Mouse (Mus musculus): Measurements from ENCODE around the gene Zswim5. TPM values are rescaled to one million over a fixed set of nuclear protein-coding genes. Genes with fewer than 3 reads are reported as not detected.

Gene Zswim5
- total RNA-seq, 2 experiments from 2014 or later = 14.0 to 14.5 TPM

DNA sequence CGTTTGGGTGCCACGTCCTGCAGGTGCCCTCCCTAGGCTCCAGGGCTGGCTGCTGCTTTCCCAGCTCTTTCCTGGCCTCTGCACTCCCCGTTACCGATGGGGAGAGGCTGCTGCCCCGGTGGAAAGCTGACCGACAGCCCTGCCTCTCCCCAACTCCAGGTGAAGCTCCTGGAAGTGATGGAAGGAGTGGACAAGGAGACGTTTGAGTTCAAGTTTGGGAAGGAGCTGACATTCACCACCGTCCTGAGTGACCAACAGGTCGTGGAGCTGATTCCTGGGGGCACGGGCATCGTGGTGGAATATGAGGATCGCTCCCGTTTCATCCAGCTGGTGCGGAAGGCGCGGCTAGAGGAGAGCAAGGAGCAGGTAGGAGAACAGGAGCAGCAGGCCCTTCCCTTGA is 124.8 kb downstream of the Zswim5 start:
- intact Hi-C loops (cut with DNase I) = loop anchor here (5.0 kb wide), 1 partner anchor 140 kb away; no protein-coding TSS in a partner anchor
- DNase-seq = no peak

DNA sequence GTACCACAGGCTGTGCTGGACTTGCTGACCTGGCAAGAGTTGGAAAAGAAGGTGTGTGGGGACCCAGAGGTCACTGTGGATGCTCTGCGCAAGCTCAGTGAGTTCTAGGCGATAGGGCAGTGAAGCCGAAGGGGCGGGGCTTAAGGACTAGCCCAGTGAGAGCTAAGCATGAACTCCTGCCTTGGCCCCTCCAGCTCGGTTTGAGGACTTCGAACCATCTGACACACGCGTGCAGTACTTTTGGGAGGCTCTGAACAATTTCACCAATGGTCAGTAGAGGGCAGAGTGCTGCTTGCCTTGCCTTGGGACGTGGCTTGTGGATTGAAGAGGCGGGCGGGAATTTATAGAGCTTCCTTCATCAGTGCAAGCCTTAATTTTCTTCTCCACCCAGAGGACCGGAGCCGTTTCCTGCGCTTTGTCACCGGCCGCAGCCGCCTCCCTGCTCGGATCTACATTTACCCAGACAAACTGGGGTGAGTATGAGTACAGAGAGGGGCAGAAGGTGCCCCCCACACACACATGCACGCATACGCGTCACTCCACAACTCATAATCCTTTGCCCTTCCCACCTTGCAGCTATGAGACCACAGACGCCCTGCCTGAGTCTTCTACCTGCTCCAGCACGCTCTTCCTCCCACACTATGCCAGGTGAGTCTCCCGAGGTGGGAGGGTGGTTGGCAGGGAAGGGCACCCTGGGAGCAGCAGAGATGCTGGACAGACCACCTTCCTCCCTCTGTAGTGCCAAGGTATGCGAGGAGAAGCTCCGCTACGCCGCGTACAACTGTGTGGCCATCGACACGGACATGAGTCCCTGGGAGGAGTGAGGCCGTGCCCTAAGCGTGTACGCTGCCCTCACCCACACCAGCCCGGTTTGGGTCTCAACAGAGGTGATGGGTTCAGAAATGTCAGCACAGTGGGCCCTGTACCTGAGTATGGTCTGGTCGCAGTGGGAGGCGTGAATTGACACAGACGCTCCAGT is 125.7 kb downstream of the Zswim5 start:
- peak; percentile 65 for DNase-seq
- intact Hi-C loops (cut with DNase I) = loop anchor here (5.0 kb wide), 1 partner anchor 139 kb away; no protein-coding TSS in a partner anchor

DNA sequence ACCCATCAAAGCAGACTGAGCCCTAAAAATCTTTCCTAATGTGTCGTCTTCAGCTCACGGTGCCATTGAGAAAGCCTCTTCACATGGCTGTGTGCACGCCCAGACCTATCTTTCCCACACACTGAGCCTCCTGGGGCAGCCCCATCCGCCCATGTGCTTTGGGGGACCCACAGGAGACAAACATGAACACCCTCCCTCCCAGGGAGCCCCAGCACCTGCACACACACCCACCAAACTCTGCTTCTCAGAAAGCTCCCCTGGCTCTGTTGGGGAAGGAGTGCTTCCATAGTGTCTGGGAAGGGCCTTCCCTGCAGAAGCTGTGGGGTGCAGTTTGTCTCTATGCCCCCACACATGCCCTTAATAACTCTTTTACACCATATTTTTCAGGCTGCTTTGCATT is 127.5 kb downstream of the Zswim5 start:
- DNase-seq = no peak
- intact Hi-C loops (cut with DNase I) = loop anchor here (5.0 kb wide), 1 partner anchor 138 kb away; no protein-coding TSS in a partner anchor

GRCm38 (mm10) chr4:117005611-117006400 is 128.6 kb downstream of the Zswim5 start:
- DNase-seq = no peak
- intact Hi-C loops (cut with DNase I) = no loop called here

DNA sequence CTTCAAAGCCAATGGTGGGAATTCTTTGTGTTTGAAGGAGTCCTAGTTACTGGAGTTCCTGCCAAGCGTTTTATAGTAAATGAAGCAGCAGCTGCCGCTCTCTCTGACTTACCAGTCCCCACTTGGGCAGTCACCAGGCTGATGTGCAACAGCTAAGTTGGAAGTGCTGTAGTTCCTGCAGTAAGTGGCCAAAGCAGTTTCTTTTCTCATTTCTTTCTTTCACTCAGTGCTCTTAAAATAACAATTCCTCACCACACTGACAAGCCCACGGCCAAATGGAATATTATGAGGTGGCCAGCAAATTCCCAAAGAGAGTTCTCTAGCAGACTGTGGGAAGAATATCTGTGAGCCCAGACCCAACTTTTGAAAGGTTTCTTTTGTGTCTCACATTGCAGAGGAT is 129.9 kb downstream of the Zswim5 start:
- no peak for DNase-seq
- intact Hi-C loops (cut with DNase I) = no loop called here

DNA sequence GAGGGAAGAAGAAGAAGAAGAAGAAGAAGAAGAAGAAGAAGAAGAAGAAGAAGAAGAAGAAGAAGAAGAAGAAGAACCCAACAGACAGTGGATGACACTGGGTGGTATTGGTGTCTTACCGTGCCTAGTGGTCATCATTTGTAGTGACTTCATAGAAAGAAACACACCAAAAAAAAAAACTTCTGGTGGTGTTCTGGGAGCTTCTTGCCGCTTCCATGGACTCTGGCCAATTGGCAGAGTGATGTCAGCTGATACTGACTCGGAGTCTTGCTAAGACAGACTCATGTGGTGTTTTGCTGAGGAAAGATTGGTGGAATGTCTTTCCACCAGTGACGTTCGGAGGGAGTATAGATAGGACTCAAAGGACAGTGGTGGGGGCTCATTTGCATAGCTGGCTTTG is 133.1 kb downstream of the Zswim5 start:
- intact Hi-C loops (cut with DNase I) = no loop called here
- no peak for DNase-seq

DNA sequence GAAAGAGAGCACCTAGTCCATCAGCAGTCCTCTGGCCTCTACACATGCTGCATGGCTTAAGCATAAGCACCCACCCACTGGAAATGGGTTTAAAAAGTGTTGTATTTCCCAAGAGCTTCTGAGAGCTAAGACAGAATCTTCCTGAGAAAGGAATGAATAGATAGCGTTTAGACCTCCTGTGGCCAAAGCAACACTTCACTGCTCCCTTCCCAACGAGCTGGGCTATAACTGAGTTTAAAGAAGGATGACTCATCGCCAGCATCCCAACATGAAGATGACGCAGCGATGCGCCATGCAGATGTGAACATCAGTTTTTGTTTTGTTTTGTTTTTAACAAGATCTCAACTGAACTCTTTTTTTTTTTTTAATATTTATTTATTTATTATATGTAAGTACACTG is 136.4 kb downstream of the Zswim5 start:
- no peak for DNase-seq
- intact Hi-C loops (cut with DNase I) = no loop called here

DNA sequence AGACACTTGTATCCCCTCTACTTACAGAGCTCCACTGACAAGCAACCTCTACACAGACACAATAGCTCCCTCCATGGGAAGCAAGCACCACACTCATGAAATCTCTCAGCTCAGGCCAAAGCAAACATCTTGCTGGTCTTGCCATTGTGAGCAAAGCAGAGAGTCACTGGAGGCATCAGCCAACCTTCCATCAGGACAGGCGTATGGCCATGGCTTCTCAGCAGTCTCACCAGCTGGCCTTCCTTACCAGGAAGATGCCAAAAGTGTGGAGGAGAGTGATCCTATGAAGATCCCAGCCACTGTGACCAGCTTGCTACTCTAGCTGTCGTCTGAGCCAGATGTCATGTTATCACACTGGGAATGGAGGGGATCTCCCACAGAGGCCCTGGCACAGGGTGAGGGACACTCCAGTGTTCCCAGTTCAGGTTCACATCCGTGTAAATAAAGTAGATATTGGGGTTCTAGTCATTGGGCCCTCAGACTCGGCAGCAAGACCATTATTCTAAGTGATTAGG is 137.8 kb downstream of the Zswim5 start:
- no peak for DNase-seq
- intact Hi-C loops (cut with DNase I) = no loop called here

DNA sequence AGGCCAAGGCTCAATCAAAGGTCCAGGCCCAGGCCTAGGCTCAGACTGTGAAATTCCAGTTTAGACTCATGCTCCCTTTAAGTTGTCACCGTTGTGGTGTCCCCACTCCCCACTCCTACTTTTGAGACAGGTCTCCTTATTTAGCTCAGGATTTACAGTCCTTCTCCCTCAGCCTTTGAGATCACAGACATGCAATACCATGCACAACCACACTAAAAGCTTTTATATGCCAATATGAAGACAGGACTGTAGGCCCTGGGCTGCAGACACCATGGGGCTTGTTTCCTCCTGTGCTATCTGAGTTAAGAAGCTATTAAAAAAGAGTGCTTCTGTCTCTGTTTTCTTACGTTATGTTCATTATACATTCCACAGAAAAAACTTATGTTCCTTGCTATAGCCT is 140.6 kb downstream of the Zswim5 start:
- DNase-seq = no peak
- intact Hi-C loops (cut with DNase I) = no loop called here

DNA sequence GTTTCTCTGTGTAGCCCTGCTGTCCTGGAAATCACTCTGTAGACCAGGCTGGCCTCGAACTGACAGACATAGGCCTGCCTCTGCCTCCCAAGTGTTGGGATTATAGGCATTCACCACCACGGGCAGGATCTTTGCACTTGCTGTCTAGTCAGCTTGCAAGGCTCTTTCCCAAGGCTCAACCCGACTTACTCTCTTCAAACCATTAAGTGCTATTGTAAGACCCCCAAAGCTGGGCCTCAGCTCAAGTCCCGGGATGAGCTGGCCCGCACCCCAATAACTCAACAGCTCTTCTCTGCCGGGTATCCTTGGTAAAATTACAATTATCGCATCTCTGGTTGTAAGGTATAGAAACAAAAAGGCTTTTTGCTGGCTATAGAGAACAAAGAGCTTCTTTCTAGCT is 141.2 kb downstream of the Zswim5 start:
- intact Hi-C loops (cut with DNase I) = no loop called here
- no peak for DNase-seq

DNA sequence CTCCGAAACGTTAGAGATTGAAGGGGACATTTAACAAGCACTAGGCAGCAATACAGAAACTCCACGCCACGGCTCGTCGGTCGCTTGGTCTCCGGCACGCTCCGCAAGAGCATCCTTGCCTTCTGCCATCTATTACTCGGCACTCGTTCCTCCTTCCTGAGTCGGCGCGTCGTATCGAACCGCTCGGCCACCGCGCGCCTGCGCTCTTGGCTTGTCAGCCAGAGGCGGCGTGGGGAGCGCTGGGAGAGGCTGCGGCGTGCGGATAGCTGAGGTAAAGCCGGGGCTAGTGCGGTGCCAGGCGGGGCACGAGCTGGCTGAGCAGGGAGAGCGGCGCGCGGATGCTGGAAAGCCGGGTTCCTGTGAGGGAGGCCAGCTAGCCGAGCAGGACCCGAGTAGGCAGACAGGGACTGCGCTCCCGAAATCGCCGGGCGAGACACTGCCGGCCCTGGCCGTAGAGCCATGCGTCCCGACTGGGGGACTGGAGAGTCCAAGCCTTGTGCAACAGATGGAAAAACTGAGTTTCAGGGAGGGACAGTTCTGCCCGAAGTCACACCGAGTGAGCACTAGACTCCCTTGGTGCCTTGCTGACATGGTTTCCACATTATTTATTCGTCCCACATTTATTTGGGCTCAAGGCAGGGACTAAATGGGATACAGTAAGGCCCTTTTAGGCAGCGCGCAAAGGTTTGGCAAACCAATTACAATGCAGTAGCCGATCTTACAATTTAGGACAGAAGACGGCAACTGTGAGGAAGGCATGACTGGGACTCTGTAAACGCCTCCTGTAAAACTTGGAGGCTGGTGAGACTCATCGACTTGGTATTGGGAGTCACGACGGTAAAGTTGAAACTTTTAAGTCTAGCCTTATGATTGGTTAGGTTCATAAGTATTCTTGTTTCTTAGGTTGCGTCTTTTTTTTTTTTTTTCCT is 142.3 kb downstream of the Zswim5 start, which contains the start of gene Eif2b3:
Gene Eif2b3, plus strand, starts transcription at position 197 of the 929 bp plus-strand sequence.
- DNase-seq = peak; percentile 91
- intact Hi-C loops (cut with DNase I) = no loop called here

DNA sequence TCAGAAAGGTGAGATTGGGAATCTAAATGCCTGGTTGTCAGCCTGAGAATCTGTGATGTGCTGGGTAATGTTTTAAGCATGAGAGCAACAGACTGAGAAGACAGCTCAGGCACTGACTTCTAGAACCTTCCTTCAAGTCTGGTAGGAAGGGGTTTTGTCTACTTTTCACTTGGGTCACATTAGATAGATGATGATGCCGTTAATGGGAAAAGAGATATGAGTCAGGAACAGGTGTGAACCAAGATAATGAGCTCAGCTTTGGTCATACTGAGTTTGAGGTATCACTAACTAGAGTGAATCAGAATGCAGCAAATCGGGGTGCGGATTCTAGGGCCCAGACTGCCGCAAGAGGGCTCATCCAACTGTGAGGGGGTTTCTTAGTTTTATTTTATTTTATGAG is 146.3 kb downstream of the Zswim5 start:
- DNase-seq = no peak
- intact Hi-C loops (cut with DNase I) = no loop called here

DNA sequence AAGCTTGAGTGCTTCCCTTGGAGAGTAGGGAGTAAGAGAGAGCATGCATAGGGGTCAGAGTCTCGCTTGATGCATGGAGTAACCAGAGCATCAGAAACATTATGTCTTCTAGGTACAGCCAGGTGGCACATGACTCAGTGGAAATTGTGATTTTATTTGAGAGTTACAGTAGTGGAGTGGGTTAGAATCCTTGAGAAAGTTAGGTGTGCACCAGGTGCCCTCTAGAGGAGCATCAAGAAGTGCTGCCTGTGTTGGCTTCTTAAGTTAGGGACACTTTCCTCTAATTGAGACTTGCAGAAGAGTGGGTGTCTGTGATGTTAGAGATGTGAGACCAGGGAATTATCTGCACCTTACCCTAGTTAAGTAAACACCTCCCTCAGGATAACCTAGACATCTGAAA is 153.9 kb downstream of the Zswim5 start:
- intact Hi-C loops (cut with DNase I) = no loop called here
- no peak for DNase-seq

Other genes starting within 250 kb of the Zswim5 start
- gene Nasp, start 249.4 kb upstream of the Zswim5 start, total RNA-seq (2021) = 100 to 1,000 TPM; 125 to 130 TPM
- 100 to 1,000 TPM; 651 to 668 TPM for gene Akr1a1, start 225.7 kb upstream of the Zswim5 start, total RNA-seq (2021)
- 100 to 1,000 TPM; 170 to 191 TPM for gene Prdx1, start 191.8 kb upstream of the Zswim5 start, total RNA-seq (2021)
- 10 to 100 TPM; 14.7 to 15.7 TPM for gene Mmachc, start 169.0 kb upstream of the Zswim5 start, total RNA-seq (2021)
- 1 to 10 TPM; 4.5 to 5.5 TPM for gene Ccdc163, start 168.9 kb upstream of the Zswim5 start, total RNA-seq (2021)
- gene Tesk2, start 156.4 kb upstream of the Zswim5 start, total RNA-seq (2021) = 1 to 10 TPM; 2.0 to 2.2 TPM
- gene Toe1, start 69.7 kb upstream of the Zswim5 start, total RNA-seq (2021) = 10 to 100 TPM; 18.1 to 18.9 TPM
- gene Mutyh, start 69.7 kb upstream of the Zswim5 start, total RNA-seq (2021) = 1 to 10 TPM; 3.8 to 3.9 TPM
- under 1 TPM; 0.82 to 0.83 TPM for gene Hpdl, start 55.7 kb upstream of the Zswim5 start, total RNA-seq (2021)
- gene Urod, start 117.0 kb downstream of the Zswim5 start, total RNA-seq (2021) = 10 to 100 TPM; 28.2 to 30.7 TPM
- 10 to 100 TPM; 60.7 to 61.1 TPM for gene Hectd3, start 117.9 kb downstream of the Zswim5 start, total RNA-seq (2021)
- gene Eif2b3, start 142.0 kb downstream of the Zswim5 start, total RNA-seq (2021) = 10 to 100 TPM; 27.0 to 30.2 TPM
- gene Ptch2, start 218.7 kb downstream of the Zswim5 start, total RNA-seq (2021) = 1 to 10 TPM; 5.8 to 6.5 TPM
- gene Btbd19, start 248.3 kb downstream of the Zswim5 start, total RNA-seq (2021) = 1 to 10 TPM; 8.0 to 8.4 TPM
- gene Tctex1d4, start 249.4 kb downstream of the Zswim5 start, total RNA-seq (2021) = under 1 TPM; 0.52 to 0.58 TPM

Measured in left cerebral cortex, postnatal 4 days (tissue).